Mouse (Mus musculus) cerebellum, postnatal 4 days (tissue): ENCODE data around the gene Rab4b.
A peak's percentile ranks its signal among the peaks of the same experiment; 100 is the strongest.

ENCODE experiments used
- DNase-seq, 2 experiments: peaks; one replicate each; pipeline ENCODE4 v3.0.0; 2022; ENCODE audit warnings: low spot score in 2 of 2, mixed read lengths in 1 of 2

The Rab4b gene

GRCm38 (mm10) chr7:27184964-27185363, 6.3 kb upstream of the Rab4b start:
- no peak for DNase-seq

- DNase-seq = no peak
Measured at GRCm38 (mm10) chr7:27182498-27182897, 3.8 kb upstream of the Rab4b start.

- no peak for DNase-seq
Measured at GRCm38 (mm10) chr7:27180837-27181695, 2.4 kb upstream of the Rab4b start, which contains the start of the genes Gm21983 and Mia. Gene Gm21983 (minus strand): TSS chr7:27181086. Gene Mia (minus strand): TSS chr7:27181157.

- DNase-seq = no peak
Measured at GRCm38 (mm10) chr7:27180036-27180435, 1.3 kb upstream of the Rab4b start.

- DNase-seq = no peak
Measured at GRCm38 (mm10) chr7:27179217-27179918, 672 bp upstream of the Rab4b start.

GRCm38 (mm10) chr7:27177942-27178323, 763 bp downstream of the Rab4b start:
- no peak for DNase-seq

GRCm38 (mm10) chr7:27174896-27175295, 3.8 kb downstream of the Rab4b start:
- no peak for DNase-seq

- DNase-seq = no peak
Measured at GRCm38 (mm10) chr7:27174496-27174895, 4.2 kb downstream of the Rab4b start.

- no peak for DNase-seq
Measured at GRCm38 (mm10) chr7:27170981-27171380, 7.7 kb downstream of the Rab4b start.

- DNase-seq = no peak
Measured at GRCm38 (mm10) chr7:27168371-27168770, 10.3 kb downstream of the Rab4b start.

GRCm38 (mm10) chr7:27167475-27168094, 11.1 kb downstream of the Rab4b start:
- DNase-seq = no peak

- peak; percentile 91 to 96 for DNase-seq
Measured at GRCm38 (mm10) chr7:27166614-27167474, 11.9 kb downstream of the Rab4b start, which contains the start of gene Egln2. Gene Egln2 (minus strand): TSS chr7:27166802.

GRCm38 (mm10) chr7:27166229-27166613, 12.5 kb downstream of the Rab4b start:
- peak; percentile 65 to 79 for DNase-seq

GRCm38 (mm10) chr7:27165696-27166095, 13.0 kb downstream of the Rab4b start:
- no peak for DNase-seq

GRCm38 (mm10) chr7:27165007-27165655, 13.6 kb downstream of the Rab4b start:
- no peak for DNase-seq

GRCm38 (mm10) chr7:27164112-27164947, 14.4 kb downstream of the Rab4b start:
- DNase-seq = no peak

- DNase-seq = no peak
Measured at GRCm38 (mm10) chr7:27163450-27163805, 15.3 kb downstream of the Rab4b start.

- DNase-seq = no peak
Measured at GRCm38 (mm10) chr7:27162780-27163449, 15.8 kb downstream of the Rab4b start.

- no peak for DNase-seq
Measured at GRCm38 (mm10) chr7:27161744-27162143, 17.0 kb downstream of the Rab4b start.
